Mouse (Mus musculus) liver, embryonic 14.5 days (tissue): ENCODE results near the gene Agrn. TPM values are rescaled to one million over a fixed set of nuclear protein-coding genes. Genes with fewer than 3 reads are reported as not detected.

Source experiments
- ATAC-seq: fragments of 200-750 bp; cut with Nextera tagmentation; 2 replicates; pipeline ENCODE4 v1.8.0; 2017; ENCODE audit warnings: moderate number of reproducible peaks, mild to moderate bottlenecking, moderate library complexity; ENCODE audit not compliant: insufficient read depth
- DNase-seq, 3 experiments: peaks; one replicate each; pipeline ENCODE4 v3.0.0-alpha.2; 2012 to 2013; ENCODE audit warnings: low read depth in 3 of 3, low spot score in 3 of 3
- H3K27ac ChIP-seq: fragments of 300-500 bp; sonication (generic); 2 replicates; pipeline ENCODE4 v1.5.1; 2014; ENCODE audit warnings: moderate library complexity, mild to moderate bottlenecking, control low read depth, inconsistent platforms
- H3K27me3 ChIP-seq: fragments of 300-500 bp; sonication (generic); 2 replicates; pipeline ENCODE4 v1.6.1; 2014; ENCODE audit warnings: mild to moderate bottlenecking, low read length, moderate library complexity; ENCODE audit not compliant: control insufficient read depth, insufficient read depth
- H3K36me3 ChIP-seq: fragments of 300-500 bp; sonication (generic); replicated peaks from 2 replicates; pipeline ENCODE4 v1.6.1; 2014; ENCODE audit warnings: low read depth; ENCODE audit not compliant: control insufficient read depth, insufficient read depth
- H3K4me1 ChIP-seq, 2 experiments: fragments of 200-500 bp in 1 of 2; fragments of 300-500 bp in 1 of 2; sonication (generic) in 1 of 2; replicated peaks; 2 replicates each; pipeline ENCODE4 v1.6.1; 2012 to 2014; ENCODE audit warnings: antibody characterized with exemption in 1 of 2, inconsistent platforms in 1 of 2, low read length in 1 of 2; ENCODE audit not compliant: control insufficient read depth in 2 of 2, insufficient read depth in 2 of 2
- H3K4me2 ChIP-seq: fragments of 300-500 bp; sonication (generic); 2 replicates; pipeline ENCODE4 v1.6.1; 2014; ENCODE audit warnings: low read depth, mild to moderate bottlenecking, control low read depth, moderate library complexity
- H3K4me3 ChIP-seq, 2 experiments: fragments of 200-500 bp in 1 of 2; fragments of 300-500 bp in 1 of 2; sonication (generic) in 1 of 2; 2 replicates each; pipeline ENCODE4 v1.5.1; 2012 to 2014; ENCODE audit warnings: low read depth in 2 of 2, low read length in 2 of 2, mild to moderate bottlenecking in 2 of 2, control low read depth in 1 of 2, inconsistent platforms in 1 of 2, moderate library complexity in 1 of 2; ENCODE audit not compliant: insufficient read depth in 1 of 2
- H3K9ac ChIP-seq: fragments of 300-500 bp; sonication (generic); replicated peaks from 2 replicates; pipeline ENCODE4 v1.6.1; 2014; ENCODE audit warnings: mild to moderate bottlenecking, control low read depth, moderate library complexity
- H3K9me3 ChIP-seq: fragments of 300-500 bp; sonication (generic); 2 replicates; pipeline ENCODE4 v1.6.1; 2016; ENCODE audit warnings: low read length, mixed read lengths; ENCODE audit not compliant: control insufficient read depth
- CTCF ChIP-seq: IDR thresholded peaks from 2 replicates; pipeline ENCODE4 v1.5.1; 2016; ENCODE audit warnings: antibody characterized with exemption, low read depth, control low read depth
- EP300 ChIP-seq: IDR thresholded peaks from 2 replicates; pipeline ENCODE4 v1.6.1; 2016; ENCODE audit warnings: antibody characterized with exemption, low read depth
- WGBS: fragments of 180-500 bp; shearing (Covaris S2); extraction: QIAGEN DNeasy Blood & Tissue Kit; methylation state at CpG from one replicate; pipeline ENCODE4 v1.1.7; 2014; ENCODE audit not compliant: insufficient replicate concordance; 5-methylcytosine and 5-hydroxymethylcytosine counted together
- polyA plus RNA-seq, 2 experiments: library from polyadenylated mRNA; depleted of rRNA in 1 of 2; stranded (reverse) in 1 of 2; unstranded in 1 of 2; fragments of >200 nt; fragmentation: Nextera tagmentation in 1 of 2; extraction: Ambion mirVana in 1 of 2; gene quantifications; 2 replicates each; pipeline versions ENCODE4 v1.2.1 to v1.2.3; 2012 to 2014

Agrn gene
- polyA plus RNA-seq, 2 experiments, result 6.7 to 18.5 TPM

GRCm38 (mm10) chr4:156133943-156134605 is 63.2 kb downstream of the Agrn start:
- no peak for DNase-seq
- H3K4me1 ChIP-seq, result no peaks in the 10 kb centered on the region
- H3K4me2 ChIP-seq, result no peak overlapping the region
- peaks cover 2% of the 10 kb centered on the region; the same call in 1 of the 2 replicates for H3K9me3 ChIP-seq
- H3K27ac ChIP-seq, result no peak overlapping the region
- H3K4me3 ChIP-seq, result no peak overlapping the region
- 57% methylated on average over 12 of the region's 12 CpGs for WGBS
- no peak overlapping the region for H3K9ac ChIP-seq
- H3K36me3 ChIP-seq, result no peaks in the 10 kb centered on the region
- ATAC-seq, result no peak
- no peaks in the 10 kb centered on the region for H3K27me3 ChIP-seq
- TF ChIP-seq CTCF (no peak), EP300 (no peak)

GRCm38 (mm10) chr4:156133334-156133733 is 64.0 kb downstream of the Agrn start:
- H3K4me2 ChIP-seq, result no peak overlapping the region
- DNase-seq (no peak), ATAC-seq (no peak)
- 62% methylated on average over 5 of the region's 5 CpGs for WGBS
- no peaks in the 10 kb centered on the region for H3K4me1 ChIP-seq
- H3K4me3 ChIP-seq, result no peak overlapping the region
- no peaks in the 10 kb centered on the region for H3K9me3 ChIP-seq
- no peaks in the 10 kb centered on the region for H3K36me3 ChIP-seq
- H3K27me3 ChIP-seq, result no peaks in the 10 kb centered on the region
- TF ChIP-seq EP300 (no peak), CTCF (no peak)
- H3K27ac ChIP-seq, result no peak overlapping the region
- no peak overlapping the region for H3K9ac ChIP-seq

- H3K4me2 ChIP-seq, result no peak overlapping the region
- ATAC-seq (no peak), DNase-seq (no peak)
- 66% methylated on average over 10 of the region's 10 CpGs for WGBS
- no peak overlapping the region for H3K27ac ChIP-seq
- H3K9ac ChIP-seq, result no peak overlapping the region
- no peaks in the 10 kb centered on the region for H3K9me3 ChIP-seq
- no peaks in the 10 kb centered on the region for H3K27me3 ChIP-seq
- peaks cover 0 to 4% of the 10 kb centered on the region in 2 experiments; a peak in 2 of 4 replicates for H3K4me1 ChIP-seq
- H3K36me3 ChIP-seq, result no peaks in the 10 kb centered on the region
- TF ChIP-seq CTCF (no peak), EP300 (no peak)
- no peak overlapping the region for H3K4me3 ChIP-seq
Measured at GRCm38 (mm10) chr4:156130940-156131339, 66.3 kb downstream of the Agrn start.

DNA sequence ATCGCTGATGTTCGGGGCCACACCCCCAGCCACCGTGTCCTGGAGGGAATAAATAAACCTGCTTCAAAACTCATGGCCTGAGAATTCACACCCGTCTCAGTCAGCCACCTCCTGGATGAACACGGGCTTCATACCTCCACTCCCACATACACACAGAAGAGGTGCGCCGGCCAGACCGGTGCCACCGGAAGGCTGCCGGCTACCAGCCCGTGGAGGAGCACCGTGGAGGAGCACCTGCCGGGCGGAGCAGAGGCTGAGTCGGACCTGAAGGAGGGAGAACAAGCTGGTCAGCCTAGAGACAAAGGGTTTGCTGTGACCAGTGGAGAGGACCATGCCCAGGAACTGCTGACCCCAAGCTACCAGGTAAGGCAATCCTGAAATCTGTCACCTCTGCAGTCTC is 66.9 kb downstream of the Agrn start, which contains the start of gene Rnf223:
Gene Rnf223 (plus strand): TSS at position 78 of the 400 bp plus-strand sequence.
- Histone ChIP-seq H3K9ac (no peak within 1 kb of the TSS), H3K4me1 (peaks cover 0 to 4% of the 10 kb centered on the region in 2 experiments; a peak in 2 of 4 replicates), H3K27ac (no peak within 1 kb of the TSS), H3K4me3 (no peak within 1 kb of the TSS), H3K4me2 (no peak within 1 kb of the TSS), H3K9me3 (no peaks in the 10 kb centered on the region), H3K27me3 (no peaks in the 10 kb centered on the region), H3K36me3 (no peaks in the 10 kb centered on the region)
- 78% methylated on average over 15 of the region's 15 CpGs for WGBS
- DNase-seq, result no peak
- no peak for TF ChIP-seq CTCF
- no peak for TF ChIP-seq EP300
- ATAC-seq, result no peak

- ATAC-seq, result no peak
- H3K4me3 ChIP-seq, result no peak overlapping the region
- no peak overlapping the region for H3K4me2 ChIP-seq
- no peak for TF ChIP-seq CTCF
- TF ChIP-seq EP300, result no peak
- 61% methylated on average over 5 of the region's 5 CpGs for WGBS
- H3K27ac ChIP-seq, result no peak overlapping the region
- peaks cover 0 to 4% of the 10 kb centered on the region in 2 experiments; a peak in 2 of 4 replicates for H3K4me1 ChIP-seq
- peaks cover 3% of the 10 kb centered on the region for H3K36me3 ChIP-seq
- H3K27me3 ChIP-seq, result no peaks in the 10 kb centered on the region
- H3K9ac ChIP-seq, result no peak overlapping the region
- no peak for DNase-seq
- H3K9me3 ChIP-seq, result no peaks in the 10 kb centered on the region
Measured at GRCm38 (mm10) chr4:156128746-156129145, 68.5 kb downstream of the Agrn start.
